Mouse (Mus musculus): ENCODE data around the gene Lhfpl2. TPM values are rescaled to one million over a fixed set of nuclear protein-coding genes. Genes with fewer than 3 reads are reported as not detected.
A peak's percentile ranks its signal among the peaks of the same experiment; 100 is the strongest.

The Lhfpl2 gene
- polyA plus RNA-seq, 1 experiment from 2014 or later, result 81.8 TPM

- Histone ChIP-seq H3K9ac (ENCODE audit: low read depth, low read length) (no peak overlapping the region), H3K36me3 (ENCODE audit: control insufficient read depth, insufficient read depth, low read length) (no peaks in the 10 kb centered on the region), H3K4me2 (ENCODE audit: low read depth, low read length) (no peak overlapping the region), H3K4me1 (ENCODE audit: control insufficient read depth, insufficient read depth, low read length) (peaks cover 28% of the 10 kb centered on the region), H3K27me3 (replicated peaks; ENCODE audit: control insufficient read depth, insufficient read depth, low read length) (no peaks in the 10 kb centered on the region), H3K27ac (replicated peaks; ENCODE audit: low read depth, low read length) (peak overlapping the region; percentile 81), H3K9me3 (ENCODE audit: control insufficient read depth, low read length) (peaks cover 8% of the 10 kb centered on the region), H3K4me3 (ENCODE audit: low read depth, low read length) (no peak overlapping the region)
- WGBS, result 65% methylated on average over 7 of the region's 7 CpGs
- ATAC-seq (ENCODE audit: low read depth), result no peak
- DNase-seq (ENCODE audit: low spot score), result no peak
Measured at GRCm38 (mm10) chr13:94159478-94160220, 102.1 kb downstream of the Lhfpl2 start.

DNA sequence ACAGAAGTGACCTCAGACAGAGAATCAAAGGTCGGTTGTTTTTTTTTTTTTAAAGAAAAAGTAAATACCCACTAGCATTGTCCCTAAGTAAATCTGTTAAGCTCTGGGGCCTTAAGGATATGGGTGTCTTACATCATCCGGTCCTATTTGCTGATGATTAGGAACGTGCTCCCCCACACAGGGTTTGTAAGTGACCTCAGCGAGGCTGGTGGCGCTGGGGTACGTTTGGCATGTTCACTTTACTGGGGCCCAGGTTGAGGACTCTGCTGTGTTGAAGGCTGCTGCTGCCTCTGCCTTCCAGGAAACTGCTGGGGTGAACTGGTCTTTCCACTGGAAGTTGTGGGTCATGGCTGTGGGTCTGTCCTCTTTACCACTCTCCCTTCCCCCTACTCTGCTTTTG, 106.9 kb downstream of the Lhfpl2 start:
- H3K4me1 ChIP-seq (ENCODE audit: control insufficient read depth, insufficient read depth, low read length), result peaks cover 5% of the 10 kb centered on the region
- no peak overlapping the region for H3K4me2 ChIP-seq (ENCODE audit: low read depth, low read length)
- H3K9me3 ChIP-seq (ENCODE audit: control insufficient read depth, low read length), result no peaks in the 10 kb centered on the region
- DNase-seq (ENCODE audit: low spot score) (no peak), ATAC-seq (ENCODE audit: low read depth) (no peak)
- no peak overlapping the region for H3K4me3 ChIP-seq (ENCODE audit: low read depth, low read length)
- H3K27me3 ChIP-seq (replicated peaks; ENCODE audit: control insufficient read depth, insufficient read depth, low read length), result no peaks in the 10 kb centered on the region
- WGBS, result 76% methylated on average over 6 of the region's 6 CpGs
- H3K36me3 ChIP-seq (ENCODE audit: control insufficient read depth, insufficient read depth, low read length), result no peaks in the 10 kb centered on the region
- H3K27ac ChIP-seq (replicated peaks; ENCODE audit: low read depth, low read length), result no peak overlapping the region
- no peak overlapping the region for H3K9ac ChIP-seq (ENCODE audit: low read depth, low read length)

DNA sequence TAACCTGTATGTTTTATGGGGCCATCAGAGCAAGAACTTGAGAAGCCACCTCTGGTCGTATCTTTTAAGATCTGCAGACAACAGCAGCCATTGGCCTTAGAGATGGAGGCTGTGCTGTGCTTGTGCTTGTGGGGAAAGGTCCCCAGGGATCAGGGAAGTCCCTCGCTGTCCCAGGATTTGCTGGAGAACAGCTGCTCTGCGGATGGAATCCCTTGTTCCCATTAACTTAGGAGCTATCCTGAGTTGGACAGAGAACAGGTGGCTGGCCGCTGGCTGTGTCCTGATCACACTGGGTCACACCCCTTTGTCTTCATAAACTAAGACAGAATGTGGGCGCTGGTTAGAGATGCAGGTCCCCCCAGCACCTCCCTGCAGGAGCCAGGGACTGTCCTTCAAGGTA, 110.7 kb downstream of the Lhfpl2 start:
- Histone ChIP-seq H3K9ac (ENCODE audit: low read depth, low read length) (no peak overlapping the region), H3K9me3 (ENCODE audit: control insufficient read depth, low read length) (no peaks in the 10 kb centered on the region), H3K27ac (replicated peaks; ENCODE audit: low read depth, low read length) (no peak overlapping the region), H3K4me1 (ENCODE audit: control insufficient read depth, insufficient read depth, low read length) (peaks cover 4% of the 10 kb centered on the region), H3K4me3 (ENCODE audit: low read depth, low read length) (no peak overlapping the region), H3K27me3 (replicated peaks; ENCODE audit: control insufficient read depth, insufficient read depth, low read length) (no peaks in the 10 kb centered on the region), H3K36me3 (ENCODE audit: control insufficient read depth, insufficient read depth, low read length) (no peaks in the 10 kb centered on the region), H3K4me2 (ENCODE audit: low read depth, low read length) (no peak overlapping the region)
- peak; percentile 55 for DNase-seq (ENCODE audit: low spot score)
- no peak for ATAC-seq (ENCODE audit: low read depth)
- WGBS, result 82% methylated on average over 5 of the region's 5 CpGs

GRCm38 (mm10) chr13:94169325-94169916, 111.8 kb downstream of the Lhfpl2 start:
- no peak for ATAC-seq (ENCODE audit: low read depth)
- DNase-seq (ENCODE audit: low spot score), result no peak
- H3K9me3 ChIP-seq (ENCODE audit: control insufficient read depth, low read length), result no peaks in the 10 kb centered on the region
- no peak overlapping the region for H3K9ac ChIP-seq (ENCODE audit: low read depth, low read length)
- H3K4me1 ChIP-seq (ENCODE audit: control insufficient read depth, insufficient read depth, low read length), result peaks cover 11% of the 10 kb centered on the region
- H3K4me3 ChIP-seq (ENCODE audit: low read depth, low read length), result no peak overlapping the region
- no peaks in the 10 kb centered on the region for H3K27me3 ChIP-seq (replicated peaks; ENCODE audit: control insufficient read depth, insufficient read depth, low read length)
- WGBS, result 69% methylated on average over 6 of the region's 6 CpGs
- no peak overlapping the region for H3K27ac ChIP-seq (replicated peaks; ENCODE audit: low read depth, low read length)
- H3K4me2 ChIP-seq (ENCODE audit: low read depth, low read length), result no peak overlapping the region
- no peaks in the 10 kb centered on the region for H3K36me3 ChIP-seq (ENCODE audit: control insufficient read depth, insufficient read depth, low read length)

DNA sequence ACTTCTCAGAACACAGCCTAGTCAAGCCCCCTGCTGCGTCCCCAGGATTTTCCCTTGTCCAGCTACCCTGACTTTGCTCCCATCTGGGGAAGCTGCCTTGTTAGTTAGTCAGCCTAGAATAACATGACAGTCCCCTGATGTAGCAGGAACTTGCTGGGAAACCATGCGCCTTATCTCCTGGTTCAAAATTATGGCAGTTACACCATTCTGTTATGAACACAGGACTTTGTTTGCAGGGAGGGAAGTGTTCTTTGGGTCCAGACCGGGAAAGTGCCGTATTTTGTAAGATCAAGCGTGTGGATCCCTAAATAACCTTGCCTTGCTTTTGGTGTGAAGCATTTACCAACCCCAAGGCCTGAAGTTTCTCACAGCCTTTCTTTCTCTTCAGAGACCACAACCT, 114.0 kb downstream of the Lhfpl2 start:
- H3K9me3 ChIP-seq (ENCODE audit: control insufficient read depth, low read length), result no peaks in the 10 kb centered on the region
- ATAC-seq (ENCODE audit: low read depth), result no peak

DNA sequence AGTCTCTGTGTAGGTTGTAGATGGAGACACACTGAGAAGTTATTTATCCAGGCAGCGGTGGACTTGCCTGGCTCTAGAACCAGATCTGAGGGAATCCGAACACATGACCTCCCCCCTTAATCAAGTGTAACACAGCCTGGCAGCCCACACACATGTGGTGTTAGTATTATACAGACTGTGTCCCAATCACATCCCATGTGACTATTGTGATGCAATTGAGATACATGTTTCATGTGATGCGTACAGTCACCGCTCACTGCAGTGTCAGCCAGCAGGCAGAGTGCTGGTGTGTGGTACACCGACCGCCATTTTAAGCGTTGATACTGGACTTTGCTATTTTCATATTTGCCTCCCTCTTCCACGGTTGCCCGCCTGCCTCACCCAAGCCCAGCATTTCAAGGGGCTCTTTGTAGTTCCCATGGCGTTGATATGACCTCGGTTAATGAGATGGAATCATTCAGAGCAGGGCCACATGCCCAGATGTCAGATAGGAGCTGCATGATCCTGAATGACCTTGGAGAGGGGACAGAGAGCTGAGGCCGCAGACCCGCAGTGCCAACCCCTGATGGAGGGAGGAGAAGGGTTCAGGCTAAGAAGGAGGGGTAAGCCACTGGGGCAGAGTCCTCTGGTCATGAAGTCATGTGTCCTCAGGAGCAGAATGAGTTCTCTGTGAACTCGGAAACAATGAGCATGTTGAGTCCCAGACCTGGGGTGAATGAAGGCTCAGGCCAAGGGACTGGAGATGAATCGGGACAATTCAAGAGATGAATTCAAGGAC, 115.1 kb downstream of the Lhfpl2 start:
- H3K4me2 ChIP-seq (ENCODE audit: low read depth, low read length), result peak overlapping the region; percentile 94
- no peak overlapping the region for H3K27ac ChIP-seq (replicated peaks; ENCODE audit: low read depth, low read length)
- ATAC-seq (ENCODE audit: low read depth) (no peak), DNase-seq (ENCODE audit: low spot score) (no peak)
- H3K4me1 ChIP-seq (ENCODE audit: control insufficient read depth, insufficient read depth, low read length), result peaks cover 25% of the 10 kb centered on the region
- no peaks in the 10 kb centered on the region for H3K9me3 ChIP-seq (ENCODE audit: control insufficient read depth, low read length)
- 73% methylated on average over 15 of the region's 15 CpGs for WGBS
- H3K9ac ChIP-seq (ENCODE audit: low read depth, low read length), result no peak overlapping the region
- H3K27me3 ChIP-seq (replicated peaks; ENCODE audit: control insufficient read depth, insufficient read depth, low read length), result no peaks in the 10 kb centered on the region
- 0 out of 2 replicates have a peak, but pooled peaks cover 3% of the 10 kb centered on the region for H3K36me3 ChIP-seq (ENCODE audit: control insufficient read depth, insufficient read depth, low read length)
- H3K4me3 ChIP-seq (ENCODE audit: low read depth, low read length), result no peak overlapping the region

More for the DNA sequence above, 114.0 kb downstream of the Lhfpl2 start:
- H3K27me3 ChIP-seq (replicated peaks; ENCODE audit: control insufficient read depth, insufficient read depth, low read length), result no peaks in the 10 kb centered on the region
- WGBS, result 68% methylated on average over 5 of the region's 5 CpGs
- H3K4me1 ChIP-seq (ENCODE audit: control insufficient read depth, insufficient read depth, low read length), result peaks cover 25% of the 10 kb centered on the region
- H3K9ac ChIP-seq (ENCODE audit: low read depth, low read length), result no peak overlapping the region; the same call in 1 of the 2 replicates
- no peak overlapping the region for H3K4me3 ChIP-seq (ENCODE audit: low read depth, low read length)
- H3K27ac ChIP-seq (replicated peaks; ENCODE audit: low read depth, low read length), result no peak overlapping the region
- no peak overlapping the region for H3K4me2 ChIP-seq (ENCODE audit: low read depth, low read length)
- H3K36me3 ChIP-seq (ENCODE audit: control insufficient read depth, insufficient read depth, low read length), result 0 out of 2 replicates have a peak, but pooled peaks cover 3% of the 10 kb centered on the region
- no peak for DNase-seq (ENCODE audit: low spot score)

GRCm38 (mm10) chr13:94173633-94174576, 116.3 kb downstream of the Lhfpl2 start:
- Histone ChIP-seq H3K4me2 (ENCODE audit: low read depth, low read length) (peak overlapping the region; percentile 94), H3K36me3 (ENCODE audit: control insufficient read depth, insufficient read depth, low read length) (peaks cover 5% of the 10 kb centered on the region; the same call in 1 of the 2 replicates), H3K9me3 (ENCODE audit: control insufficient read depth, low read length) (no peaks in the 10 kb centered on the region), H3K9ac (ENCODE audit: low read depth, low read length) (peak overlapping the region; percentile 69), H3K27me3 (replicated peaks; ENCODE audit: control insufficient read depth, insufficient read depth, low read length) (no peaks in the 10 kb centered on the region), H3K27ac (replicated peaks; ENCODE audit: low read depth, low read length) (peak overlapping the region; percentile 62), H3K4me3 (ENCODE audit: low read depth, low read length) (peak overlapping the region; percentile 50), H3K4me1 (ENCODE audit: control insufficient read depth, insufficient read depth, low read length) (peaks cover 25% of the 10 kb centered on the region)
- DNase-seq (ENCODE audit: low spot score) (peak; percentile 73), ATAC-seq (ENCODE audit: low read depth) (peak; percentile 17; the same call in 1 of the 2 replicates)
- 2% methylated on average over 34 of the region's 55 CpGs for WGBS
